Mouse (Mus musculus) myocyte (in vitro differentiated cells): Measurements from ENCODE around the gene Mrps17. TPM values are rescaled to one million over a fixed set of nuclear protein-coding genes. Genes with fewer than 3 reads are reported as not detected.

ENCODE experiments used
- H3K27me3 ChIP-seq: one replicate; pipeline ENCODE4 v1.6.1; 2011; ENCODE audit not compliant: control insufficient read depth, insufficient read depth, insufficient read length
- H3K36me3 ChIP-seq: one replicate; pipeline ENCODE4 v1.6.1; 2011; ENCODE audit not compliant: control insufficient read depth, insufficient read depth
- H3K4me2 ChIP-seq: one replicate; pipeline ENCODE4 v1.6.1; 2011; ENCODE audit warnings: low read depth, control low read depth
- H3K4me3 ChIP-seq: one replicate; pipeline ENCODE4 v1.5.1; 2011; ENCODE audit warnings: mild to moderate bottlenecking, control low read depth, moderate library complexity
- H3K79me2 ChIP-seq: one replicate; pipeline ENCODE4 v1.6.1; 2011; ENCODE audit not compliant: control insufficient read depth, insufficient read depth
- H3ac ChIP-seq: one replicate; pipeline ENCODE4 v1.6.1; 2011; ENCODE audit not compliant: control insufficient read depth, insufficient read length
- CEBPB ChIP-seq: IDR thresholded peaks from 2 replicates; pipeline ENCODE4 v1.6.1; 2011; ENCODE audit warnings: mild to moderate bottlenecking, moderate library complexity; ENCODE audit not compliant: poor library complexity, insufficient read depth, severe bottlenecking
- E2F4 ChIP-seq: IDR thresholded peaks from one replicate; pipeline ENCODE4 v1.6.1; 2011; ENCODE audit warnings: mild to moderate bottlenecking, control low read depth, moderate library complexity; ENCODE audit not compliant: insufficient read depth
- MAX ChIP-seq: IDR thresholded peaks from one replicate; pipeline ENCODE4 v1.6.1; 2011; ENCODE audit warnings: low read depth, mild to moderate bottlenecking, control low read depth
- MYOD1 ChIP-seq, 3 experiments: IDR thresholded peaks; one replicate each; pipeline ENCODE4 v1.6.1; 2011; ENCODE audit warnings: control low read depth in 2 of 3, low read depth in 2 of 3, mild to moderate bottlenecking in 2 of 3, moderate library complexity in 1 of 3; ENCODE audit not compliant: insufficient read length in 2 of 3, control insufficient read depth in 1 of 3
- MYOG ChIP-seq, 3 experiments: IDR thresholded peaks; one replicate each; pipeline ENCODE4 v1.6.1; 2011; ENCODE audit warnings: control low read depth in 2 of 3, low read depth in 2 of 3, mild to moderate bottlenecking in 2 of 3; ENCODE audit not compliant: insufficient read length in 2 of 3, control insufficient read depth in 1 of 3, insufficient read depth in 1 of 3
- POLR2A ChIP-seq: IDR thresholded peaks from one replicate; pipeline ENCODE4 v1.6.1; 2011; ENCODE audit warnings: low read depth, mild to moderate bottlenecking, control low read depth, moderate library complexity; ENCODE audit not compliant: insufficient read length
- POLR2AphosphoS2 ChIP-seq: IDR thresholded peaks from one replicate; pipeline ENCODE4 v1.6.1; 2011; ENCODE audit warnings: low read depth, control low read depth; ENCODE audit not compliant: insufficient read length
- REST ChIP-seq: IDR thresholded peaks from one replicate; pipeline ENCODE4 v1.6.1; 2011; ENCODE audit warnings: mild to moderate bottlenecking, control low read depth, moderate library complexity; ENCODE audit not compliant: insufficient read depth, insufficient read length
- SRF ChIP-seq: IDR thresholded peaks from one replicate; pipeline ENCODE4 v1.6.1; 2011; ENCODE audit warnings: low read depth; ENCODE audit not compliant: control insufficient read depth, insufficient read length
- TCF12 ChIP-seq: IDR thresholded peaks from one replicate; pipeline ENCODE4 v1.6.1; 2011; ENCODE audit warnings: mild to moderate bottlenecking, control low read depth; ENCODE audit not compliant: poor library complexity, insufficient read depth, severe bottlenecking
- TCF3 ChIP-seq: IDR thresholded peaks from one replicate; pipeline ENCODE4 v1.6.1; 2011; ENCODE audit warnings: low read depth, control low read depth; ENCODE audit not compliant: insufficient read length
- USF1 ChIP-seq: IDR thresholded peaks from one replicate; pipeline ENCODE4 v1.6.1; 2011; ENCODE audit warnings: low read depth, mild to moderate bottlenecking, control low read depth, moderate library complexity
- polyA plus RNA-seq: library from polyadenylated mRNA; unstranded; fragments of >200 nt; fragmentation: generic; extraction: Trizol; gene quantifications from one replicate; pipeline ENCODE4 v1.2.1, GENCODE M21; 2012; ENCODE audit warnings: missing spikeins

Mrps17 gene
- polyA plus RNA-seq, 1 experiment: 138 TPM

GRCm38 (mm10) chr5:129724268-129724667 lies 9.0 kb downstream of the Mrps17 start:
- no peaks in the 10 kb centered on the region for H3K27me3 ChIP-seq
- no peaks in the 10 kb centered on the region for H3K36me3 ChIP-seq
- H3ac ChIP-seq: peak overlapping the region; percentile 78
- H3K79me2 ChIP-seq: peaks cover 29% of the 10 kb centered on the region
- H3K4me3 ChIP-seq: peak overlapping the region; percentile 44
- peak overlapping the region; percentile 70 for H3K4me2 ChIP-seq
- no peak for TF ChIP-seq TCF12
- TF ChIP-seq CEBPB: no peak

GRCm38 (mm10) chr5:129724834-129725773 lies 9.8 kb downstream of the Mrps17 start, which contains the start of gene Nipsnap2:
TSS of gene Nipsnap2 (plus strand) at chr5:129725063.
- TF ChIP-seq MAX: no peak
- peak; percentile 56 for TF ChIP-seq POLR2AphosphoS2
- TF ChIP-seq POLR2A: peak; percentile 66
- TF ChIP-seq MYOD1 (IDR thresholded peaks at IDR 0.05; ENCODE audit: control insufficient read depth in 1 of 3, insufficient read length in 2 of 3, low read depth in 2 of 3): no peak
- peak; percentile 51 for TF ChIP-seq SRF
- no peak for TF ChIP-seq TCF3
- no peak for TF ChIP-seq CEBPB
- TF ChIP-seq E2F4: no peak
- TF ChIP-seq MYOG (IDR thresholded peaks at IDR 0.05; ENCODE audit: control insufficient read depth in 1 of 3, insufficient read depth in 1 of 3, insufficient read length in 2 of 3, low read depth in 2 of 3): peak in 1 of 3 experiments; percentile 17
- TF ChIP-seq USF1: no peak
- H3K27me3 ChIP-seq: no peaks in the 10 kb centered on the region
- peak within 1 kb of the TSS; percentile 91 for H3K4me2 ChIP-seq
- H3K4me3 ChIP-seq: peak within 1 kb of the TSS; percentile 44
- peak within 1 kb of the TSS; percentile 78 for H3ac ChIP-seq
- peaks cover 29% of the 10 kb centered on the region for H3K79me2 ChIP-seq
- no peaks in the 10 kb centered on the region for H3K36me3 ChIP-seq

GRCm38 (mm10) chr5:129725774-129726392 lies 10.6 kb downstream of the Mrps17 start:
- Histone ChIP-seq H3K36me3 (no peaks in the 10 kb centered on the region), H3K4me2 (peak overlapping the region; percentile 91), H3K27me3 (no peaks in the 10 kb centered on the region), H3K4me3 (peak overlapping the region; percentile 44), H3ac (peak overlapping the region; percentile 78), H3K79me2 (peaks cover 29% of the 10 kb centered on the region)
- TF ChIP-seq MAX: no peak
- TF ChIP-seq POLR2A: no peak
- TF ChIP-seq USF1: no peak
- no peak for TF ChIP-seq E2F4
- no peak for TF ChIP-seq CEBPB
- no peak for TF ChIP-seq POLR2AphosphoS2
- no peak for TF ChIP-seq TCF12
- no peak for TF ChIP-seq MYOG (IDR thresholded peaks at IDR 0.05; ENCODE audit: control insufficient read depth in 1 of 3, insufficient read depth in 1 of 3, insufficient read length in 2 of 3, low read depth in 2 of 3)

GRCm38 (mm10) chr5:129726784-129727183 lies 11.5 kb downstream of the Mrps17 start:
- TF ChIP-seq SRF: no peak
- no peak for TF ChIP-seq CEBPB
- no peak for TF ChIP-seq REST
- no peak for TF ChIP-seq TCF3
- TF ChIP-seq TCF12: no peak
- no peak for TF ChIP-seq MYOG (IDR thresholded peaks at IDR 0.05; ENCODE audit: control insufficient read depth in 1 of 3, insufficient read depth in 1 of 3, insufficient read length in 2 of 3, low read depth in 2 of 3)
- TF ChIP-seq E2F4: no peak
- no peak for TF ChIP-seq POLR2A
- TF ChIP-seq MYOD1 (IDR thresholded peaks at IDR 0.05; ENCODE audit: control insufficient read depth in 1 of 3, insufficient read length in 2 of 3, low read depth in 2 of 3): no peak
- TF ChIP-seq POLR2AphosphoS2: no peak
- no peak for TF ChIP-seq MAX
- no peak for TF ChIP-seq USF1
- H3K4me2 ChIP-seq: no peak overlapping the region
- H3K27me3 ChIP-seq: no peaks in the 10 kb centered on the region
- no peak overlapping the region for H3ac ChIP-seq
- H3K36me3 ChIP-seq: no peaks in the 10 kb centered on the region
- peak overlapping the region; percentile 44 for H3K4me3 ChIP-seq
- peaks cover 32% of the 10 kb centered on the region for H3K79me2 ChIP-seq

GRCm38 (mm10) chr5:129729286-129729685 lies 14.0 kb downstream of the Mrps17 start:
- H3K4me3 ChIP-seq: no peak overlapping the region
- no peaks in the 10 kb centered on the region for H3K36me3 ChIP-seq
- H3K79me2 ChIP-seq: peaks cover 46% of the 10 kb centered on the region
- no peak overlapping the region for H3ac ChIP-seq
- TF ChIP-seq POLR2A: no peak
- no peak for TF ChIP-seq MAX
- no peak for TF ChIP-seq MYOD1 (IDR thresholded peaks at IDR 0.05; ENCODE audit: control insufficient read depth in 1 of 3, insufficient read length in 2 of 3, low read depth in 2 of 3)
- TF ChIP-seq REST: no peak
- TF ChIP-seq USF1: no peak
- no peak for TF ChIP-seq POLR2AphosphoS2
- no peak for TF ChIP-seq SRF
- TF ChIP-seq E2F4: no peak
- no peak for TF ChIP-seq MYOG (IDR thresholded peaks at IDR 0.05; ENCODE audit: control insufficient read depth in 1 of 3, insufficient read depth in 1 of 3, insufficient read length in 2 of 3, low read depth in 2 of 3)
- no peak for TF ChIP-seq TCF3
- no peak for TF ChIP-seq TCF12
- TF ChIP-seq CEBPB: no peak
- H3K27me3 ChIP-seq: no peaks in the 10 kb centered on the region
- peak overlapping the region; percentile 35 for H3K4me2 ChIP-seq
